Mouse (Mus musculus): ENCODE data around the gene Gm49361.

- TF ChIP-seq CTCF (IDR thresholded peaks at IDR 0.05; ENCODE audit: insufficient read depth, low read length) (no peak), POLR2A (IDR thresholded peaks at IDR 0.05; ENCODE audit: borderline replicate concordance, extremely low read depth, low read depth, low read length) (no peak)
Measured at GRCm38 (mm10) chr14:57634141-57634540, 111.8 kb downstream of the Gm49361 start.

Data from lung, adult 2 months (tissue).